In the genomic region with DNA sequence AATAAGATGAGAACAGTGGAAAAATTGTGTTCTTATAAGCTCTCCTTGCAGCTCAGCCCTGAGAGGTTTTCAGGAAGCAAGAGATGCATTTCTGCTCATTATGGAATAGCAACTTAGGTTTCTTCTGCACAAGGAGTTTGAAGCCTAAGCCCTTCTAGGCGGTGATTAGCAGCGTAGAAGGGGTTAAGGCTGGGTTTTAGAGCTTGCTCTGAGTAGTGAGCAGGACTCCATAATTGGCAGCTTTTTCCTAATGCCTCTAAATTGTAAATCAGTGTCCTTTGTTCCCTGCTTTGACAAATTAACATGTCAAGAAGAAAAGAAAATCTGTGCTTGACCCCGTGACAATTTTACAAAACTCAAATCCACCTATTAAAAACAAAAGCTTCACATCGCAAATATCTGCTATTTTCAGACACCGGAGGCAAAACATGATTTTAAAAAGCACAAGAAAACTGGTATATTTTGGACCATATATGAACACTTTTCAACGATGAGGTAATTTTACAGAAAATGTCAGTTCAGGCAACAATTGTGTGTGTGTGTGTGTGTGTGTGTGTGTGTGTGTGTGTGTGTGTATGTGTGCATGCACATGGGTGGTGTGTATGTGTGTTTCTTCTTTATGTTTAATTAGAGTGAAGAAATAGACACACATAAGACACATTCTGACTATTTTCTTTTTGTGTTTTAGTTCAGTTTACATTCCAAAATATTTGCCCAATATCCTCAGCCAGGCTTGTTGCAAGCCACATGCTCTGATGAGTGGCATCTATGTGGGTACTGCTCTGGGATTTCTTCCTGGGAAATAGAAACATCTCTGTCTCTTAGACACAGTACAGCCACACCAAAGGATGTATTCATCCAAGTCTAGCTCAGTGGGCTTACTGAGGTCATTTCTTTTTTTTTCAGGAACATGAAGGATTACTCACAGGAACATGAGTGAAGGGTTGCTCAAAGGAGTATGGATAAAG, we compare ENCODE assay signal across 17 mouse cellular contexts.
DNase-seq lines count a peak whose midpoint lies in the region; ATAC-seq lines count a peak whose summit lies in the region.
"Had no signal": no experiment of that assay in that cellular context is flagged by ENCODE, and none has a peak within 500 bp of the region (broad histone marks: within the 10 kb centered on the region; RNA-seq: fewer than 3 reads in every experiment).

No protein-coding gene starts in this region.

- H3K27me3 ChIP-seq in neural tube, embryonic 13.5 days, result no peaks in the 10 kb centered on the region
- no peaks in the 10 kb centered on the region for H3K27me3 ChIP-seq in hindbrain, embryonic 11.5 days (ENCODE audit: control insufficient read depth, insufficient read depth, low read length)
- H3K27me3 ChIP-seq in midbrain, embryonic 13.5 days, result no peaks in the 10 kb centered on the region
- H3K27me3 ChIP-seq: liver, embryonic 15.5 days had no signal

- intact Hi-C loops in left cerebral cortex, postnatal 4 days (cut with DNase I), result no loop called here

- no peak overlapping the region for H3K9ac ChIP-seq in neural tube, embryonic 13.5 days
- H3K9ac ChIP-seq in hindbrain, embryonic 11.5 days (ENCODE audit: low read depth, low read length), result no peak overlapping the region
- H3K9ac ChIP-seq in midbrain, embryonic 13.5 days (replicated peaks), result no peak overlapping the region
- H3K9ac ChIP-seq: liver, embryonic 15.5 days had no signal

- 0 out of 2 replicates have a peak overlapping the region, but pooled peaks have one; percentile 19 for H3K27ac ChIP-seq in neural tube, embryonic 13.5 days (replicated peaks)
- no peak overlapping the region for H3K27ac ChIP-seq in hindbrain, embryonic 11.5 days (ENCODE audit: low read depth, low read length)
- H3K27ac ChIP-seq in midbrain, embryonic 13.5 days, result peak overlapping the region; percentile 74
- H3K27ac ChIP-seq: liver, embryonic 15.5 days had no signal

- H3K36me3 ChIP-seq in neural tube, embryonic 13.5 days, result no peaks in the 10 kb centered on the region
- H3K36me3 ChIP-seq in hindbrain, embryonic 11.5 days (ENCODE audit: control insufficient read depth, insufficient read depth, low read length), result no peaks in the 10 kb centered on the region
- H3K36me3 ChIP-seq in midbrain, embryonic 13.5 days, result no peaks in the 10 kb centered on the region
- H3K36me3 ChIP-seq: liver, embryonic 15.5 days had no signal

- peaks cover 9% of the 10 kb centered on the region for H3K4me1 ChIP-seq in neural tube, embryonic 13.5 days (replicated peaks)
- no peaks in the 10 kb centered on the region for H3K4me1 ChIP-seq in hindbrain, embryonic 11.5 days (replicated peaks; ENCODE audit: control insufficient read depth, insufficient read depth, low read length)
- peaks cover 19% of the 10 kb centered on the region for H3K4me1 ChIP-seq in midbrain, embryonic 13.5 days (replicated peaks)
- H3K4me1 ChIP-seq: liver, embryonic 15.5 days had no signal

- no peak overlapping the region for H3K4me3 ChIP-seq in neural tube, embryonic 13.5 days
- H3K4me3 ChIP-seq in hindbrain, embryonic 11.5 days (ENCODE audit: low read depth, low read length), result no peak overlapping the region
- H3K4me3 ChIP-seq in midbrain, embryonic 13.5 days (replicated peaks), result no peak overlapping the region
- H3K4me3 ChIP-seq: erythroblast, embryonic 14.5 days; liver, embryonic 15.5 days had no signal

- H3K9me3 ChIP-seq in neural tube, embryonic 13.5 days, result no peaks in the 10 kb centered on the region
- H3K9me3 ChIP-seq in hindbrain, embryonic 11.5 days (ENCODE audit: control insufficient read depth, low read length), result no peaks in the 10 kb centered on the region
- H3K9me3 ChIP-seq in midbrain, embryonic 13.5 days, result no peaks in the 10 kb centered on the region
- H3K9me3 ChIP-seq: liver, embryonic 15.5 days had no signal

- WGBS in neural tube, embryonic 13.5 days, result 52% methylated on average over 6 of the region's 6 CpGs
- 51% methylated on average over 6 of the region's 6 CpGs for WGBS in hindbrain, embryonic 11.5 days
- WGBS in midbrain, embryonic 13.5 days, result 23% methylated on average over 6 of the region's 6 CpGs

- no peak for ATAC-seq in neural tube, embryonic 13.5 days (ENCODE audit: low read depth)
- ATAC-seq in hindbrain, embryonic 11.5 days (ENCODE audit: low FRiP score), result no peak
- ATAC-seq in midbrain, embryonic 13.5 days, result no peak
- ATAC-seq in cerebellum, adult (ENCODE audit: insufficient number of reproducible peaks, low FRiP score, low TSS enrichment), result no peak
- no peak for ATAC-seq in CD4-positive, CD25-positive, alpha-beta regulatory T cell, adult 4 months
- ATAC-seq: lung, postnatal 0 days had no signal

- no peak for DNase-seq in neural tube, embryonic 10.5 days (ENCODE audit: extremely low spot score, low spot score)
- DNase-seq in hindbrain, embryonic 11.5 days (ENCODE audit: low spot score), result peak; percentile 19
- DNase-seq in left cerebral cortex, postnatal 4 days, result no peak
- DNase-seq: adrenal gland, postnatal 36 days; cerebellum, adult 9-10 months; gastrocnemius, postnatal 36 days; heart, postnatal 10 days; kidney, adult 18-20 months; kidney, postnatal 14 days; thymus, adult 2 months had no signal

- H3K4me2 ChIP-seq in neural tube, embryonic 13.5 days, result no peak overlapping the region
- no peak overlapping the region for H3K4me2 ChIP-seq in hindbrain, embryonic 11.5 days (replicated peaks; ENCODE audit: low read depth, low read length)
- H3K4me2 ChIP-seq in midbrain, embryonic 13.5 days (replicated peaks), result no peak overlapping the region
- H3K4me2 ChIP-seq: liver, embryonic 15.5 days had no signal
